Mouse (Mus musculus): ENCODE results near the gene Ccdc85b. TPM values are rescaled to one million over a fixed set of nuclear protein-coding genes. Genes with fewer than 3 reads are reported as not detected.
A peak's percentile ranks its signal among the peaks of the same experiment; 100 is the strongest.

The Ccdc85b gene
- polyA plus RNA-seq, 1 experiment, result 3.3 TPM

- Histone ChIP-seq H3K4me1 (ENCODE audit: control insufficient read depth, insufficient read depth, low read length) (no peaks in the 10 kb centered on the region), H3K4me3 (ENCODE audit: low read depth, low read length) (peak overlapping the region; percentile 98), H3K9me3 (replicated peaks; ENCODE audit: control insufficient read depth, insufficient read depth, low read length, poor library complexity, severe bottlenecking) (no peaks in the 10 kb centered on the region), H3K27ac (ENCODE audit: insufficient read depth, low read length) (no peak overlapping the region), H3K27me3 (ENCODE audit: control insufficient read depth, insufficient read depth, low read length, poor library complexity, severe bottlenecking) (no peaks in the 10 kb centered on the region), H3K36me3 (ENCODE audit: control insufficient read depth, insufficient read depth, low read length, poor library complexity, severe bottlenecking) (no peaks in the 10 kb centered on the region), H3K9ac (ENCODE audit: low read depth, poor library complexity, severe bottlenecking) (peak overlapping the region; percentile 97)
- no peak for TF ChIP-seq CTCF (IDR thresholded peaks at IDR 0.05; ENCODE audit: low read depth, low read length)
- no peak for TF ChIP-seq EP300 (IDR thresholded peaks at IDR 0.05; ENCODE audit: insufficient read depth, low read depth, low read length)
- no peak for TF ChIP-seq POLR2A (IDR thresholded peaks at IDR 0.05; ENCODE audit: insufficient read depth, low read length)
Measured at GRCm38 (mm10) chr19:5423561-5423960, 34.1 kb downstream of the Ccdc85b start.

GRCm38 (mm10) chr19:5422895-5423443 lies 34.7 kb downstream of the Ccdc85b start:
- Histone ChIP-seq H3K27ac (ENCODE audit: insufficient read depth, low read length) (no peak overlapping the region), H3K9me3 (replicated peaks; ENCODE audit: control insufficient read depth, insufficient read depth, low read length, poor library complexity, severe bottlenecking) (no peaks in the 10 kb centered on the region), H3K4me1 (ENCODE audit: control insufficient read depth, insufficient read depth, low read length) (no peaks in the 10 kb centered on the region), H3K36me3 (ENCODE audit: control insufficient read depth, insufficient read depth, low read length, poor library complexity, severe bottlenecking) (no peaks in the 10 kb centered on the region), H3K4me3 (ENCODE audit: low read depth, low read length) (no peak overlapping the region), H3K9ac (ENCODE audit: low read depth, poor library complexity, severe bottlenecking) (no peak overlapping the region), H3K27me3 (ENCODE audit: control insufficient read depth, insufficient read depth, low read length, poor library complexity, severe bottlenecking) (no peaks in the 10 kb centered on the region)
- TF ChIP-seq EP300 (IDR thresholded peaks at IDR 0.05; ENCODE audit: insufficient read depth, low read depth, low read length) (no peak), CTCF (IDR thresholded peaks at IDR 0.05; ENCODE audit: low read depth, low read length) (no peak), POLR2A (IDR thresholded peaks at IDR 0.05; ENCODE audit: insufficient read depth, low read length) (no peak)

GRCm38 (mm10) chr19:5422267-5422666 lies 35.4 kb downstream of the Ccdc85b start:
- H3K27me3 ChIP-seq (ENCODE audit: control insufficient read depth, insufficient read depth, low read length, poor library complexity, severe bottlenecking), result no peaks in the 10 kb centered on the region
- H3K9ac ChIP-seq (ENCODE audit: low read depth, poor library complexity, severe bottlenecking), result no peak overlapping the region
- no peaks in the 10 kb centered on the region for H3K4me1 ChIP-seq (ENCODE audit: control insufficient read depth, insufficient read depth, low read length)
- TF ChIP-seq EP300 (IDR thresholded peaks at IDR 0.05; ENCODE audit: insufficient read depth, low read depth, low read length) (no peak), CTCF (IDR thresholded peaks at IDR 0.05; ENCODE audit: low read depth, low read length) (no peak), POLR2A (IDR thresholded peaks at IDR 0.05; ENCODE audit: insufficient read depth, low read length) (no peak)
- no peak overlapping the region for H3K27ac ChIP-seq (ENCODE audit: insufficient read depth, low read length)
- no peaks in the 10 kb centered on the region for H3K36me3 ChIP-seq (ENCODE audit: control insufficient read depth, insufficient read depth, low read length, poor library complexity, severe bottlenecking)
- H3K4me3 ChIP-seq (ENCODE audit: low read depth, low read length), result no peak overlapping the region
- H3K9me3 ChIP-seq (replicated peaks; ENCODE audit: control insufficient read depth, insufficient read depth, low read length, poor library complexity, severe bottlenecking), result no peaks in the 10 kb centered on the region

- H3K27ac ChIP-seq (ENCODE audit: insufficient read depth, low read length), result no peak overlapping the region
- no peaks in the 10 kb centered on the region for H3K9me3 ChIP-seq (replicated peaks; ENCODE audit: control insufficient read depth, insufficient read depth, low read length, poor library complexity, severe bottlenecking)
- no peaks in the 10 kb centered on the region for H3K4me1 ChIP-seq (ENCODE audit: control insufficient read depth, insufficient read depth, low read length)
- no peaks in the 10 kb centered on the region for H3K27me3 ChIP-seq (ENCODE audit: control insufficient read depth, insufficient read depth, low read length, poor library complexity, severe bottlenecking)
- no peak overlapping the region for H3K9ac ChIP-seq (ENCODE audit: low read depth, poor library complexity, severe bottlenecking)
- H3K36me3 ChIP-seq (ENCODE audit: control insufficient read depth, insufficient read depth, low read length, poor library complexity, severe bottlenecking), result no peaks in the 10 kb centered on the region
- no peak overlapping the region for H3K4me3 ChIP-seq (ENCODE audit: low read depth, low read length)
- no peak for TF ChIP-seq POLR2A (IDR thresholded peaks at IDR 0.05; ENCODE audit: insufficient read depth, low read length)
- TF ChIP-seq EP300 (IDR thresholded peaks at IDR 0.05; ENCODE audit: insufficient read depth, low read depth, low read length), result no peak
- TF ChIP-seq CTCF (IDR thresholded peaks at IDR 0.05; ENCODE audit: low read depth, low read length), result no peak
Measured at GRCm38 (mm10) chr19:5421784-5422183, 35.9 kb downstream of the Ccdc85b start.

GRCm38 (mm10) chr19:5420579-5420978 lies 37.1 kb downstream of the Ccdc85b start:
- H3K27me3 ChIP-seq (ENCODE audit: control insufficient read depth, insufficient read depth, low read length, poor library complexity, severe bottlenecking), result no peaks in the 10 kb centered on the region
- H3K9me3 ChIP-seq (replicated peaks; ENCODE audit: control insufficient read depth, insufficient read depth, low read length, poor library complexity, severe bottlenecking), result no peaks in the 10 kb centered on the region
- H3K9ac ChIP-seq (ENCODE audit: low read depth, poor library complexity, severe bottlenecking), result no peak overlapping the region
- no peak overlapping the region for H3K4me3 ChIP-seq (ENCODE audit: low read depth, low read length)
- H3K4me1 ChIP-seq (ENCODE audit: control insufficient read depth, insufficient read depth, low read length), result no peaks in the 10 kb centered on the region
- no peaks in the 10 kb centered on the region for H3K36me3 ChIP-seq (ENCODE audit: control insufficient read depth, insufficient read depth, low read length, poor library complexity, severe bottlenecking)
- no peak for TF ChIP-seq POLR2A (IDR thresholded peaks at IDR 0.05; ENCODE audit: insufficient read depth, low read length)
- no peak for TF ChIP-seq EP300 (IDR thresholded peaks at IDR 0.05; ENCODE audit: insufficient read depth, low read depth, low read length)
- TF ChIP-seq CTCF (IDR thresholded peaks at IDR 0.05; ENCODE audit: low read depth, low read length), result no peak
- H3K27ac ChIP-seq (ENCODE audit: insufficient read depth, low read length), result no peak overlapping the region

GRCm38 (mm10) chr19:5419630-5420029 lies 38.1 kb downstream of the Ccdc85b start:
- H3K9ac ChIP-seq (ENCODE audit: low read depth, poor library complexity, severe bottlenecking), result no peak overlapping the region
- no peak overlapping the region for H3K4me3 ChIP-seq (ENCODE audit: low read depth, low read length)
- TF ChIP-seq EP300 (IDR thresholded peaks at IDR 0.05; ENCODE audit: insufficient read depth, low read depth, low read length) (no peak), POLR2A (IDR thresholded peaks at IDR 0.05; ENCODE audit: insufficient read depth, low read length) (no peak), CTCF (IDR thresholded peaks at IDR 0.05; ENCODE audit: low read depth, low read length) (no peak)
- H3K27me3 ChIP-seq (ENCODE audit: control insufficient read depth, insufficient read depth, low read length, poor library complexity, severe bottlenecking), result no peaks in the 10 kb centered on the region
- no peaks in the 10 kb centered on the region for H3K36me3 ChIP-seq (ENCODE audit: control insufficient read depth, insufficient read depth, low read length, poor library complexity, severe bottlenecking)
- no peaks in the 10 kb centered on the region for H3K4me1 ChIP-seq (ENCODE audit: control insufficient read depth, insufficient read depth, low read length)
- no peak overlapping the region for H3K27ac ChIP-seq (ENCODE audit: insufficient read depth, low read length)
- no peaks in the 10 kb centered on the region for H3K9me3 ChIP-seq (replicated peaks; ENCODE audit: control insufficient read depth, insufficient read depth, low read length, poor library complexity, severe bottlenecking)

All from ES-Bruce4 (cell line).